Mouse (Mus musculus) ovary, postnatal 14 days (tissue): ENCODE measurements around the gene Foxd2.
A peak's percentile ranks its signal among the peaks of the same experiment; 100 is the strongest.

Experiments used
- DNase-seq: peaks from one replicate; pipeline ENCODE4 v3.0.0; 2022; ENCODE audit warnings: low spot score

Foxd2 gene

GRCm38 (mm10) chr4:114912705-114913593 lies 4.3 kb upstream of the Foxd2 start:
- no peak for DNase-seq

GRCm38 (mm10) chr4:114909602-114910484 lies 1.2 kb upstream of the Foxd2 start:
- peak; percentile 15 for DNase-seq

DNA sequence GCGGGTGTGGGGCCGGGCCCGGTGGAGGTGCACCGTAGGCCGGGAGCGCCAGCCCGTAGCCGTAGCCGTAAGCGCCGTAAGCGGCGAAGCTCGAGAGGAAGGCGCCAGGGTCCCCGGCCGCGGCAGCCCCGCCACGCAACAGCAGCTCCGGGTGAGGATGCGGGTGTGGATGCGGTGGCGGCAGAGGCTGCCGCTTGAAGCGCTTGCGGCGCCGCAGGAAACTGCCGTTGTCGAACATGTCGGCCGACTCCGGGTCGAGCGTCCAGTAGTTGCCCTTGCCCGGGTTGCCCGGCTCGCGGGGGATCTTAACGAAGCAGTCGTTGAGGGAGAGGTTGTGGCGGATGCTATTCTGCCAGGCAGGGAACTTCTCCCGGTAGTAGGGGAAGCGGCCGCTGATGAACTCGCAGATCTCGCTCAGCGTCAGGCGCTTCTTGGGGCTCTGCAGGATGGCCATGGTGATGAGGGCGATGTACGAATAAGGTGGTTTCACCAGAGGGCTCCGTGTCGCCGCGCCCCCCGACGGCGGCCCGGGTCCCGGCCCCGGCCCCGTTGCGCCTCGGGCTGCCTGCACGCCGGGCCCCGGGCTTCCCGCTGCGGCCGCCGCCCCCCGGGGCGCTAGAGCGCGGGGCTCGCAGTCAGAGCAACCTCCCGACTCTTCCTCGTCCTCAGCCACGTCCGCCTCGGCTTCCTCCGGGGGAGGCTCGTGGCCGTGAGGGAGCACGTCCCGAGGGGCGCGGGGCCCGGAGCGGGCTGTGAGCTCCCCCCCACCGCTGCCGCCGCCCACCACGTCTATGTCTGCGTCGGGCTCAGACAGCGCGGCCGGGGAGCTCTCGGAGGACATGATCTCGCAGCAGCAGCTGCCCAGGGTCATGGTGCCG lies 483 bp downstream of the Foxd2 start:
- DNase-seq = peak; percentile 13

DNA sequence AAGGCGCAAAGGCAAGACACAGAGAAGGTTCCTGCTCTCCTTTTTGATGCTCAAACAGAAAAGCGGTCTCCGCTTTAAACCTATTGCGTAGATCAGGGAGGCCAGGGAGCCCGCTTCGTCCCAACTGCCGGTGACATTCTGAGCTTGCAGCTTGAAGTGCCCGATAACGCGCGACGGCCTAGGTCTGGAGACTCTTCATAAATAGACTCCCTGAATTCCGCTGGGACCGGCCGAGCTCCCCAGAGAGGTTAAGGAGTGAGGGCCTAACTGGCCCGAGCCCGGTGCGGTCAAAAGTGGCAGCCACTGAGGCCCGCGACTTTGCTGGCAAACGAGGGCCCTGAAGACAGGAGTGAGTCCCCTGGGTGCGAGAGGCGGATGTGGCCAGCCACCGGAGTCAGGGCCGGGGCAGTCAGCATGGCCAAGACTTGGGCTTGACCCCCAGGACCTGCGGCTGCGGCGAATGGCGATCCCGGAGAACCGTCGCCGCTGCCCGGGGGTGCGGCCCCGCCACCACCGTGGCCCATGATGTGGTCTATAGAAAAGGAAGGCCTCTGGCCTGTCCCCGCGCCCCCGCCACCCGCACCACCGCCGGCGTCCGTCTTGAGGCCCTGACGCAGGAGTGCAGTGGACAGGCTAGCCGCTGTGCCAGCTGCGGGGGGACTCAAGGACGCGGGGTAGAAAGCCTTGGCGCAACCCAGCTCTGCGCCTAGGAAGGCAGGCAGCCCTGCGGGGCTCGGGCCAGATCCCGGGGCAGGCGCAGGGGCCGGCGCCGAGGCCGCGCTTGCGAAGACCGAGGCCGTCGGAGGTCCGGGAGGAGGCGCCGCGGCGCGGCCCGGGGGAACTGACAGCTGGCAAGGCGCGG lies 1.4 kb downstream of the Foxd2 start:
- DNase-seq = no peak

- no peak for DNase-seq
These were observed 2.5 kb downstream of the Foxd2 start for GRCm38 (mm10) chr4:114905969-114906680.

DNA sequence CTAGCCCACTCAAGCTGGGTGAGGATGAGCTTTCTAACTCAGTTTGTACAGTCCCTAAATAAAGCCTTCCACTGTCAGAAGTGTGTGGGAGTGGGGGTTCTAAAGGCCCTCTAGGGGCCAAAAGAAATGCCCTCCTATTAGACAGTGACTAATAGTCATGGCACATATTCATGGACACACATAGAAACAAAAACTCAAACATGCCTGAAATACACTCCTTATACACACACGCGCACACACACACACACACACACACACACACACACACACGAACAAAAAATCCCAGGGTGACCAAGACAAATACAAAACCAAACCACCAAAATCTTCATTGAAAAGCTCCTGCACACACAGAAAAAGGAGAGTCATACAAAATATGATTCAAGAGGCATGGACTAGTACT lies 3.2 kb downstream of the Foxd2 start:
- DNase-seq = no peak

DNA sequence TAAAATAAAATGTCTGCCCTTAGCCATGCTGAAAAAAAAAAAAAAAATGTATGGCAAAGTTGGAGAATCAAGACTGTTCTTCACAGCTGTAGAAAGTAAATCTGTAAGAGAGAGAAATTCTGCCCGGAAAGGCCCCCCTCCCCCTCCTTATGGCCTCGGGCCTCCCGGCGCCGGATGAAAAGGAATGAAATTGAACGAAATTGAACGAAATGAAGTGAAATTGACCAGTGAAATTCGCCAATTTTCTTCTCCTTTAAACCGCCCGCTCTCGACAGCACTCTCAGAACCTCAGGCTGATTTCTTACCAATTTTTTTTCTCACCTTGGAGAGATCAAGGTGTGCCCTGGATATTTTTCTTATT lies 5.3 kb downstream of the Foxd2 start:
- DNase-seq = no peak

DNA sequence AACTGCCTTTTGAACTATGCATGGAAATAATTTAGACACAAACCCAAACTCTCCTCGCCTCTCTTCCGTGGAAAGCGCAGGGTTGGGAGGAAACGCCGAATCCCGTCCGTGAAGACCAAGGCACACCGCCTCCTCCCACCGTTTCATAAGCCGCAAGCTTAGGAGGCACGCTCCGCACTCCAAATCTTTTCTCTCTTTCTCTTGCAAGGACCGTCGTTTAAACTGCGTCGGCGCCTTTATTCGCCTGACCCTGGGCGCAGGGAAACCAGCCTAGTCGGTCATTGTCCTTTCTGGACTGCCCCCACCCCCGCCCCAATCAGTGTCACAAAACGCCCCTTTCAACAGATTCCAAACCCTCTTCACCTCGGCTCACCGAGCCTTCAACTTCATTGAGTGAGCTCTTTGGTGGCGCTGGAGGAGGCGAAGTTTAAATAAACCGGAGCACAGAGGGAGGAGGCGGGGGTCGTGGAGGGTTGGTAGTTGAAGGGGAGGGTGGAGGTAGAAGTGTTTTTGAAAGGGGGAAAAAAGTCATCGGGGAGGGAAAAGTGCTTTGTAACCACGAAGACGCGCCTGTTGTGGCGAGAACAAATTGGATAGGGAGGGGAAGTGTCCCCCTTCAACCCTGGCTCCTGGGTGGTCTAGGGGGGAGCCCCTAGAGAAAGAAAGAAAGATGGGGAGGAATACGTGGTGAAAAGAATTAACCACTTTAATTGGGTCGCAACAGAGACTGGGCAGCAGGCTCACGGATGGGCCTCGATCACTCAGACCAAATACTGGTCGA lies 5.8 kb downstream of the Foxd2 start:
- DNase-seq = no peak

GRCm38 (mm10) chr4:114901643-114902351 lies 6.9 kb downstream of the Foxd2 start:
- no peak for DNase-seq

GRCm38 (mm10) chr4:114900866-114901642 lies 7.6 kb downstream of the Foxd2 start:
- DNase-seq = no peak

DNA sequence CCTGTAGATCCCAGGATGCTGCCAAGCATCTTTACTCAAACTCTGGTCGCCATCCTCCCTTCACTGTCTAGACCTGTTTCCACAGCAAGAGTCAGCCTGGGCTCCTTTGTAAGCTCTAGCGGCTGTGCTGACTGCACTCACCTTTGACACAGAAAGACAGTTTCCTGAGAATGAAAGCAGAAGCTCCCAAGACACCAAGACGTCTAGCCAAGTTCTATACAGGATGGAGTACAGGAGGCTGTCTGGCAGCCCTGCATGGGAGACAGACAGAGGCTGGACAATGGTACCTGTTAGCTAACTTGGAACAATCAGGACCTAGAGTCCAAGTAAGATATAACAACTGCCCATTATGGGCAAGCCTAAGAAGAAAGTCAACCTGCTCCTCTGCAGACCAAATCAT lies 8.8 kb downstream of the Foxd2 start:
- DNase-seq = no peak

DNA sequence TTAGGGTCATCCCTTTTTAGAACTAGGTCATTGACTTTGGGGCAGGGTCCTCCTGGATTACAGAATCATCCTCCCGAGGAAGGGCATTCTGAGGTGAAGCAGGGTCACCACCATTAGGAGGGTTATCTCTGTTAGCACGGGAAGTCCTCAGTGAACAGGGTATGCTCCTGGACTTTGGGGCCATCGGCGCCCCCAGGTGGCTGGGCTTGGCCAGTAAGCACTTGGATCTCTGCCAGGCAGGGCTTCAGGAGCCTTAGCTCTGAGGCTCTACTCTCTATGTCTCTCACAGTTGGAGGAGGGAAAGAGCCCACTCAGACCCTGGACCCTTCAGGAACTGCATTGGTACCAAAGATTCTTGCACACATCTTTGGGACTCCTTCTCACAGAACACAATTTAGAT lies 10.8 kb downstream of the Foxd2 start:
- peak; percentile 33 for DNase-seq

- DNase-seq = no peak
These were observed 26.4 kb downstream of the Foxd2 start for GRCm38 (mm10) chr4:114882232-114882631.

DNA sequence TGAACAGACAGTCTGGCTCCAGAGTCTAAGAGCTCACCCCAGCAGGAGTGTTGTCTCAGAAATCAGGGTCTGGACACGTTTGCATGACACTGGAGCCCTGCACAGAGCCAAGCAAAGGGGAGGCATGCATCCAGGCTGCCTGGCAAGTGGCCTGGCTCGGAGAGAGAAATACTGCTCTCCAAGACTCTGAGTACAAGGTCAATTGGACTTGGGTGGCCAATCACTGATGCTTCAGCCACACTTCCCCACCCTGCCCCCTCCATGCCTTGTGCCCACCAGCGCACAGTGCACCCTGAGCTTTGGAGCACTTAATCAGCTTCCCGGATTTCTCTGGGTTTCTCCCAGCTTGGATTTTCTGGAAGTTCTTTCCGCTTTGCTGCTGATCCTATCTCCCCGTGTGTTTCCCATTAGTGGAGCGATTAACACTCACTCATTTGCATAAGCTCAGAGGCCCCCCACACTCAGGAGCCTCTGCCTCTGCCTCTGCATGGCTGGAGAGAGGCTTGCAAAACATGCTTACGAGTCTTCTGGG lies 32.2 kb downstream of the Foxd2 start:
- no peak for DNase-seq

DNA sequence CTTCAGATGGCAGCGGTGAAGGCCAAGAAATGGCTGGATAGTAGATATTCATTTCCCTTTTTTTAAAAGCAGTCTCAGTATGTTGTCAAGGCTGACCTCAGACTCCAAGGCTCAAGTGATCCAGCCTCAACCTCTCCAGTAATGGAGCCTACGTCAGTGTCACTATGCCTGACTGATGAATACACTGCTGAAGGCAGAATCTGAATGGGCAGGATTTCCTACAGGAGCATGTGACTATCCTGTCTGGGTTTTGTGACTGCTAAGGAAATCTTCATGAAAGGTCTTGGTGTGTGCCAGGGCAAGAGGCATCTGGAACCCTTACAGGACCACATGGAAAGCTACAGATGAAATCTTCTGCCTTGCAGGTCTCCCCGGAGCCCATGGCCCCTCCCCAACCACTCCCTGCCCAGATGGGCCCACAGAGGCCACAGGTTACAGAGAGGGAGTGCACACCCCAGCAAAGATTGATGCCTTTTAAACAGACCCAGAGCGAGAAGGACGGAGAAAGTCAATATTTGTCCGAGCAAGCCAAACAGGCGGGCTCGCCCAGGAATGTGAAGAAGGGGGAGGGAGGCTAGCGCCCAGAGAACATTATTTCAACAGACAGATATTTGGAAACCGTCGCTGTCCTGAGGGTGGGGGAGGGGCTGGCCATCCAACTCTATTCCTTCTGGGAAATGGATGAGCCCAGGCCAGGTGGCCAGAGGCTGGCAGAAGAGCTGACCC lies 38.7 kb downstream of the Foxd2 start:
- DNase-seq = peak; percentile 8

GRCm38 (mm10) chr4:114863166-114863565 lies 45.5 kb downstream of the Foxd2 start:
- DNase-seq = no peak

DNA sequence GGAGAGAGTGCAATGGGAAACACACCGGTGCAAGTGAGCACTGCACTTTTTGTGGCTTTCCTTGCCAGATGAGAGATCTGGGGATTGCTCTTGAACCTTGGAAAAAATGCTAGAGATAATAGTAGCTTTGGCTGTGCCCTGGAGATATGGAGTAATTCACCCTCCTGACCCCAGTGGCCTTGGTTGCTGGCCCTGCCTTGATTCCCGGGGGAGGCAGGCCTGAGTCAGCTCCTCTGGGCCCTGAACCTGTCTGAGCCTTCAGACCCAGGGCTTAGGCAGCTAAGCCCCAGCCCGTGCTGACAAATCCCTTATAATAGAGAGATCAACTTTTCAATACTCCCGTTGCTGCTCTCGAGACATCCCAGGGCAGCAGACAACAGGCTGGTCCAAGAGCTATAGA lies 50.2 kb downstream of the Foxd2 start:
- no peak for DNase-seq
